Mouse (Mus musculus) kidney, postnatal 0 days (tissue): Measurements from ENCODE around the gene Tgfbr3. TPM values are rescaled to one million over a fixed set of nuclear protein-coding genes. Genes with fewer than 3 reads are reported as not detected.

ENCODE experiments used
- ATAC-seq: fragments of 200-750 bp; cut with Nextera tagmentation; replicated peaks from 2 replicates; pipeline ENCODE4 v1.8.0; 2017; ENCODE audit warnings: low read depth, moderate number of reproducible peaks, moderate TSS enrichment, moderate library complexity; ENCODE audit not compliant: low FRiP score
- DNase-seq: peaks from one replicate; pipeline ENCODE4 v3.0.0-alpha.2; 2016; ENCODE audit warnings: low spot score
- H3K27ac ChIP-seq: fragments of 300-500 bp; sonication (generic); 2 replicates; pipeline ENCODE4 v1.5.1; 2014; ENCODE audit warnings: mild to moderate bottlenecking
- H3K27me3 ChIP-seq: fragments of 300-500 bp; sonication (generic); 2 replicates; pipeline ENCODE4 v1.6.1; 2014; ENCODE audit warnings: low read length, mixed read lengths; ENCODE audit not compliant: insufficient read depth
- H3K36me3 ChIP-seq: fragments of 300-500 bp; sonication (generic); 2 replicates; pipeline ENCODE4 v1.6.1; 2014; ENCODE audit warnings: low read length, mixed read lengths; ENCODE audit not compliant: insufficient read depth
- H3K4me1 ChIP-seq: fragments of 300-500 bp; sonication (generic); replicated peaks from 2 replicates; pipeline ENCODE4 v1.6.1; 2014; ENCODE audit warnings: antibody characterized with exemption, low read length, mixed read lengths; ENCODE audit not compliant: insufficient read depth
- H3K4me2 ChIP-seq: fragments of 300-500 bp; sonication (generic); 2 replicates; pipeline ENCODE4 v1.6.1; 2014; ENCODE audit warnings: mild to moderate bottlenecking, low read length, moderate library complexity, mixed read lengths
- H3K4me3 ChIP-seq: fragments of 300-500 bp; sonication (generic); replicated peaks from 2 replicates; pipeline ENCODE4 v1.5.1; 2014; ENCODE audit warnings: low read depth, low read length
- H3K9ac ChIP-seq: fragments of 300-500 bp; sonication (generic); 2 replicates; pipeline ENCODE4 v1.6.1; 2014; ENCODE audit warnings: low read depth, low read length
- H3K9me3 ChIP-seq: fragments of 300-500 bp; sonication (generic); replicated peaks from 2 replicates; pipeline ENCODE4 v1.6.1; 2016; ENCODE audit warnings: low read length, inconsistent platforms, mixed read lengths
- CTCF ChIP-seq: IDR thresholded peaks from 2 replicates; pipeline ENCODE4 v1.5.1; 2016; ENCODE audit warnings: antibody characterized with exemption, low read depth, mild to moderate bottlenecking, moderate library complexity
- WGBS: fragments of 180-500 bp; shearing (Covaris S2); extraction: QIAGEN DNeasy Blood & Tissue Kit; methylation state at CpG from one replicate; pipeline ENCODE4 v1.1.7; 2014; 5-methylcytosine and 5-hydroxymethylcytosine counted together
- polyA plus RNA-seq: library from polyadenylated mRNA; unstranded; fragments of >200 nt; fragmentation: Nextera tagmentation; extraction: Ambion mirVana; gene quantifications from 2 replicates; pipeline ENCODE4 v1.2.1, GENCODE M21; 2015

Gene Tgfbr3
- polyA plus RNA-seq, 1 experiment from 2014 or later = 10.8 TPM

GRCm38 (mm10) chr5:107303350-107303861 is 14.0 kb upstream of the Tgfbr3 start:
- Histone ChIP-seq H3K9me3 (no peaks in the 10 kb centered on the region), H3K36me3 (no peaks in the 10 kb centered on the region), H3K27ac (no peak overlapping the region), H3K4me1 (no peaks in the 10 kb centered on the region), H3K4me2 (peak overlapping the region; percentile 14), H3K9ac (no peak overlapping the region), H3K27me3 (no peaks in the 10 kb centered on the region), H3K4me3 (no peak overlapping the region)
- DNase-seq (peak; percentile 52), ATAC-seq (no peak)
- WGBS = 36% methylated on average over 11 of the region's 11 CpGs
- TF ChIP-seq CTCF = peak; percentile 13; the same call in 1 of the 2 replicates

DNA sequence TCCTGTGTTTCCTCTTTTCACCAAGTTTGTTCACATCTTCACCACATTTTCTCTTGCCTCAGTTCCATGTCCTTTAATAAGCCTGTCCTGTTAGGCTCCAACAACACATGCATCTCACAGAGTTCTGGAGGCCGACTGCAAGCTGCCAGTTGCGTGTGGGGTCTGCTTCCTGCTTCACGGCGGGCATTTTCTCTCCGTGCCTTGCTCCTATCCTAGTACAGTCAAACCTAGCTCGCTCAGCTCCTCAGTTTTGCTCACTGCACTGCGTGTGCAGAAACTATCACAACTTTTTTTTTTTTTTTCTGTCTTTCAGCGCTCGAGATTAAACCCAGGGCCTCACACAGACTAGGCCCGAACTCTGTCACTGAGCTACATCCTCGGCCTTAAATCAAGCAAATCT is 9.4 kb upstream of the Tgfbr3 start:
- no peak overlapping the region for H3K9ac ChIP-seq
- H3K36me3 ChIP-seq = no peaks in the 10 kb centered on the region
- H3K27me3 ChIP-seq = no peaks in the 10 kb centered on the region
- no peak overlapping the region for H3K4me2 ChIP-seq
- ATAC-seq = no peak
- no peak overlapping the region for H3K27ac ChIP-seq
- WGBS = 74% methylated on average over 11 of the region's 11 CpGs
- H3K4me1 ChIP-seq = no peaks in the 10 kb centered on the region; the same call in 1 of the 2 replicates
- H3K4me3 ChIP-seq = no peak overlapping the region
- no peak for DNase-seq
- no peaks in the 10 kb centered on the region for H3K9me3 ChIP-seq
- TF ChIP-seq CTCF = no peak

GRCm38 (mm10) chr5:107296512-107297322 is 7.3 kb upstream of the Tgfbr3 start:
- no peak for ATAC-seq
- no peaks in the 10 kb centered on the region; the same call in 1 of the 2 replicates for H3K4me1 ChIP-seq
- H3K4me2 ChIP-seq = no peak overlapping the region
- WGBS = 37% methylated on average over 9 of the region's 9 CpGs
- no peaks in the 10 kb centered on the region for H3K27me3 ChIP-seq
- no peak overlapping the region for H3K9ac ChIP-seq
- no peak for DNase-seq
- H3K4me3 ChIP-seq = no peak overlapping the region
- no peak for TF ChIP-seq CTCF
- no peaks in the 10 kb centered on the region for H3K9me3 ChIP-seq
- H3K27ac ChIP-seq = no peak overlapping the region
- no peaks in the 10 kb centered on the region for H3K36me3 ChIP-seq

- Histone ChIP-seq H3K4me2 (no peak overlapping the region), H3K27me3 (no peaks in the 10 kb centered on the region), H3K27ac (no peak overlapping the region), H3K9ac (no peak overlapping the region), H3K9me3 (no peaks in the 10 kb centered on the region), H3K4me1 (no peaks in the 10 kb centered on the region; the same call in 1 of the 2 replicates), H3K36me3 (no peaks in the 10 kb centered on the region), H3K4me3 (no peak overlapping the region)
- ATAC-seq (no peak), DNase-seq (no peak)
- TF ChIP-seq CTCF = no peak
- 73% methylated on average over 16 of the region's 16 CpGs for WGBS
Observed at GRCm38 (mm10) chr5:107295817-107296511, 6.5 kb upstream of the Tgfbr3 start.

- TF ChIP-seq CTCF = no peak
- Histone ChIP-seq H3K27me3 (no peaks in the 10 kb centered on the region), H3K4me3 (no peak overlapping the region), H3K27ac (no peak overlapping the region), H3K9ac (no peak overlapping the region), H3K9me3 (no peaks in the 10 kb centered on the region), H3K4me2 (no peak overlapping the region), H3K36me3 (no peaks in the 10 kb centered on the region), H3K4me1 (no peaks in the 10 kb centered on the region; the same call in 1 of the 2 replicates)
- ATAC-seq (no peak), DNase-seq (no peak)
- 61% methylated on average over 8 of the region's 8 CpGs for WGBS
Observed at GRCm38 (mm10) chr5:107295061-107295816, 5.8 kb upstream of the Tgfbr3 start.

DNA sequence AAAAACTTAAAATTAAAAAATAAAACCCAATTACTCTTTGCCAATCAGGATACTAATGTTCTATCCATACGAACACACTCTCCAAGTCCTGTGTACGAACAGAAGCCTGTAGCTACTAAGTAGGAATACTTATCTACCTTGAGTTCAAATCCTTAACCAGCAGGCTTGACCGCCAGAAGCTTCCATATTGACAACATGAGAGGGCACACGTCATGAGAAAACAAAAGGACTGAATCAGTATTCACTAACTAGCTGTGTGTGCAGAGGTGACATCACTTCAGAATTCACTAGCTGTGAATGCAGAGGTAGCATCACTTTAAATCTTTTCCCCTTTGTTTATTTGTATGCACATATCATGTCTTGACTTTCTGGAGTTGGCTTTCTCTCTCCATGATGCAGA is 4.6 kb upstream of the Tgfbr3 start:
- ATAC-seq = no peak
- no peaks in the 10 kb centered on the region for H3K36me3 ChIP-seq
- H3K4me2 ChIP-seq = no peak overlapping the region
- H3K27ac ChIP-seq = no peak overlapping the region
- no peaks in the 10 kb centered on the region; the same call in 1 of the 2 replicates for H3K4me1 ChIP-seq
- H3K4me3 ChIP-seq = no peak overlapping the region
- no peaks in the 10 kb centered on the region for H3K27me3 ChIP-seq
- no peak overlapping the region for H3K9ac ChIP-seq
- TF ChIP-seq CTCF = no peak
- WGBS = 90% methylated on average over 4 of the region's 4 CpGs
- H3K9me3 ChIP-seq = no peaks in the 10 kb centered on the region
- DNase-seq = no peak
